Mouse (Mus musculus) heart, adult 8-10 months (tissue): ENCODE results near the gene Mettl5. TPM values are rescaled to one million over a fixed set of nuclear protein-coding genes. Genes with fewer than 3 reads are reported as not detected.

ENCODE experiments used
- DNase-seq: peaks from one replicate; pipeline ENCODE4 v3.0.0; 2022; ENCODE audit warnings: low spot score
- total RNA-seq, 4 experiments: library from RNA; stranded (reverse); gene quantifications; 2 replicates each; pipeline ENCODE4 v1.2.4; 2022

Gene Mettl5
- total RNA-seq, 4 experiments from 2014 or later = 21.0 to 24.4 (median 22.6) TPM

DNA sequence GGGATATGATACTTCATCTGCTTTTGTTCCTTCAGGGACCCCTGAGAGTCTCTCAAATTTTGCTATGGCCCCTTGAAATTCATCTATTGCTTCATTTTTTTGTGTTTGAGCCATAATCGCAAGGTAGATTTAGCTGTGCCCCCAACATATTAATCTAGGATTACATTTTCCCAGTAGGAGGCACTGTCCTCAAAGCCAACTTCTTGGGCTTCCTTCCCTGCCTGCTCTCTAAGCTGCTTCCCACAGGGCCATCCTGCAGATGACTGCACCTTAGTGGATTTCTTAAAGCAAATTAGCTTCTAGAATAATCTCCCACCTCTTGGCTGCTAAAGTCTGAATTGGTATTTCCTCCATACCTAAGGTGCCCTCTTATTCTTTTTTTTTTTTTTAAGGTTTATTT, 27.5 kb downstream of the Mettl5 start:
- DNase-seq = no peak

DNA sequence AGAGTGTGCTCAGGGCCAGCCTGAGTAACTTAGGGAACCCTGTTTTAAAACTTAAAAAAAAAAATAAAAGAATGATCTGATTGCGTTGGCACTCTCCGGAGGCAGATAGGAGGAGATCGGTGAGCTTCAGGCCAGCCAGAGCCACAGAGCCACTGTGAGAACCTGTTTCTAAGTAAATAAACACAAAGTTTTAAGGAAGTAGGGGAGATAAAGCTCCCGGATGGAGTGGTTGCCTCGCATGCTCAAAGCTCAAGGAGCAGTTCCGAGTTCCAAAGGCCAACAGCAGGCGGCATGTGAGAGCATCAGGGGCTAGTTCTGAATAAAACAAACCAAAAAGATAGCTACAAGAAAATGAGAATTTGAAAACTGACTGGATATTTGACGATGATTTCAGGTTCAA, 29.0 kb downstream of the Mettl5 start:
- no peak for DNase-seq

DNA sequence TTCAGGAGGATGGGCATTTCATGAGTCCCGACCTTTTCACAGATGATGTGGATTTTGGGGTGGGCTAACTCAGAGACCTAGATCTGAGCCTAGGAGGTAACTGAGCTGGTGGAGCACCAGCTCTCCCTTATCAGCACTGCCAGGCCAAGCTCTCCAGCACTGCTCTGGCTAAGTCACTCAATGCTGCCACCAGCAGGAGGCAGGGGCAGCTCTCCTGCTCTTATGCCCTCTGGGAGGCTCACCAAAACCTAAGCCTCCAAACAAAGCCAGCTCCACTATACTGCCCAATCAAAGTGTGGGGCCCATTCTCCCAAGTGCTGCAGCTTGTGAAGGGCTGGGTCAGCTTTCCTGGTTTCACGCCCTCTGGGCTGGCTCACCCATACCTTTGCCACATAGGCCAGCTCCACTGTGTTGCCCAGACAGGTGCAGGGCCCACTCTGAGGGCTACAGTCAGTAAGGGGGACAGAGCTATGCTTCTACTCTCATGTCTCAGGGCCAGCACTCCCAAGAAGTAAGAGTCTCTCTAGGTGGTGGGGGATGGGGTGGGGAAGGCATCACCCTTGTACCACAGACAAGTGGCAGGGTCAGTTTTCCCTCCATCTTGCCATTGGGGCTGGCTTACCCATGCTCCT, 33.9 kb downstream of the Mettl5 start:
- no peak for DNase-seq

DNA sequence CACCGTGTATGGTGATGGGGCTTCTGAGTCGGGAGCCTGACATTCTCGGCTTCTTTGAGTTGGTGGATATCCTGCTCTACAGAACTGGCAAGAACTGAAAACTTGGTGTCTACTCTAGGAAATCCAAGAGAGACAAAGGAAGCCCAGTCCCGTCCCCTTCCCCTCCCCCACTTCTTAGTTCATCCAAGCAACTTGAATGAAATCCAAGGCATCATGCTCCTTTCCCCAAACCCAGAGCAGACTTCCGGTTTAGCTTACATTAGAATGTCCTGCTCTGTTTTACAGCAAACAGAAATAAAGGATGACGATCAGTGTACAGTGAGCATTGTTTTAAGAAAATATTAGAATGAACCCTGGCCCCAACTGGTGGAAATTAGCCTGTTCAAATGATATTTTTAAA, 36.2 kb downstream of the Mettl5 start:
- DNase-seq = peak; percentile 20

DNA sequence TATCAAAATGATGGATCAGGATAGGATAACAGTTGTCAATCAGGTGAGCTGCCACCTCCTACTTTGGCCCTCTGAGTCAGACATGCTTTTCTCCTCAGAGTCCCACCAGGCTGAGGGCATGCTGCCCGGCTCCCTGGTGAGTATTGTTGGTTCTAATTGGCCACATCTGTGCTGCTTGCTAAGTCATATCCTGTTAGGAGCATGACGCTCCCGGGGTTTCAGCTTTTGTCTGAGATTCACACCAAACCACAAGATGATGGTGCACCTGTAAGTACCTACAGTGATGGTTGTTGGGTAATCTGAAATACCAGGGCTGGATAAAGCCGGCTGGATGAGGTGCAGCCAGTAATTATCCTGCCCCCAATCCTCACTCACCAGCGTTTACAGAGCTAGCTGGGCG, 45.2 kb downstream of the Mettl5 start:
- no peak for DNase-seq

DNA sequence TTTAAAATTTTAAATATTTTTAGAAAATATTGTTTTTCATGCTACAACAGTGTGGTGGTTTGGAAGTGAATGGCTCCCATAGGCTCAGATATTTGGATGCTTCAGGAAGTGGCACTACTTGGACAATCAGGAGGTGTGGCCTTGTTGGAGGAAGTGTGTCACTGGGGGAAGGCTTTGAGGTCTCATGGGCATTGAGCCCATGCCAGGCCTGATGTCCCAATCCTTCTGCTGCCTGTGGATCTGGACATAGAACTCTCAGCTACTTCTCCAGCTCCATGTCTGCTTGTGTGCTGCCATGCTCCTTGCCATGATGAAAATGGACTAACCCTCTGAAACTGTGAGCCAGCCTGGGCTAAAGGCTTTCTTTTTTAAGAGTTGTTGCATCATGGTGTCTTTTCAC, 46.7 kb downstream of the Mettl5 start:
- no peak for DNase-seq

DNA sequence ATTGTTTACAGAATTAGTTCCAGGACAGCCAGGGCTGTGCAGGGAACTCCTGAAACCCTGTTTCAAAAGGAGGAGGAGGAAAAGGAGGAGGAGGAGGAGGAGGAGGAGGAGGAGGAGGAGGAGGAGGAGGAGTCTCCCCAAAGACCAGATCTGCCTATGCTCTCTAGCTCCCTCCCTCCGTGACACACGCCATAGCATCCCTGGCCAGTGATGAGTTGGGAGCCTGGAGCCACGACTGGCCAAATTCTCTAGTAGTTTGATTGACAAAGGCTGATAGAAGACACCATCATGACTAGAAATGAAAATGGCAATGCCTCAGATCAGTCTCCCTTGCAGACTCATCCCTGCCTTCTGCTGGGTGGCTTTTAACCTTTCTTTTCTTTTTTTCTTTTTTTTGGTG, 47.4 kb downstream of the Mettl5 start:
- DNase-seq = no peak

DNA sequence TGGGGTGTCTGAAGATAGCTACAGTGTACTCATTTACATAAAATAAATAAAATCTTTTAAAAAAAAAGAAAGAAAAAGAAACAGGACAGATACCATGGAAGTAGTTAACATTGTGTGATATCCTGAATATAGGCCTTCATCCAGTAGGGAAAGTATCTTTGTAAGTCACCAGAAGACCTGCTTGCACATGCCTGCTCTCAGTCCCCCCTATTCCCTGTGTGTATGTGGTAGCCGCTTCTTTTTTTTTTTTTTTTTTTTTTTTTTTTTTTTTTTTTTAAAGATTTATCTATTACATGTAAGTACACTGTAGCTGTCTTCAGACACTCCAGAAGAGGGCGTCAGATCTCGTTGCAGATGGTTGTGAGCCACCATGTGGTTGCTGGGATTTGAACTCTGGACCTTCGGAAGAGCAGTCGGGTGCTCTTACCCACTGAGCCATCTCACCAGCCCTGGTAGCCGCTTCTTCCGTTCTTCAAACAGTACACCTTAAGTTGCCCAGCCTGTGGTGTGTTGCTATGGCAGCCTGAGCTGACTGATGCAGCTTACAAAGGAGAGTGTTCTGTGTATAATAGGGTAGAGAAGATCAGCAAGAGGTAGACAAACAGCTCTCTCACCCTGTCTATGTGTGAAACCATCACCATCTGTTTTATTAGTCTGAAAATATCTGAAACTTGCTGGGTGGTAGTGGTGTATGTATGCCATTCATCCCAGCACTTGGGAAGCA, 48.0 kb downstream of the Mettl5 start:
- DNase-seq = no peak

DNA sequence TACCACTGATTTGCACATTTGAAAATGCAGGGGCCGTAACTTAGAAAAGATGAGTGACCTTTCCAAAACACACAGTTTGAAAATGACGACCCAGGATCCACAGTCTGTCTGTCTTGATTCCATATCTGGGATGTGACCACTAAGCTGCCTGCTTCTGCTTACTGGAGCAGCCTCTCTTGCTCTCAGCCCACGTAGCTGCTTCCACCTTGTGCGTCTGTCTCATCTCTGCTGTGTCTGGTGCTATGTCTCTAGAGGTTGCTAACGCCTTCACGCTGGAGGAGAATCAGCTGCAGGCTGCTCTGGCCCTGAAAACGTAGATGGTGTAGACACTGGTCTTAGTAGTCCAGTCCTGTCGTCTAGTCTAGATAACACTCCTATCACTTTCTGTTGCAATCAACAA, 55.3 kb downstream of the Mettl5 start:
- no peak for DNase-seq

DNA sequence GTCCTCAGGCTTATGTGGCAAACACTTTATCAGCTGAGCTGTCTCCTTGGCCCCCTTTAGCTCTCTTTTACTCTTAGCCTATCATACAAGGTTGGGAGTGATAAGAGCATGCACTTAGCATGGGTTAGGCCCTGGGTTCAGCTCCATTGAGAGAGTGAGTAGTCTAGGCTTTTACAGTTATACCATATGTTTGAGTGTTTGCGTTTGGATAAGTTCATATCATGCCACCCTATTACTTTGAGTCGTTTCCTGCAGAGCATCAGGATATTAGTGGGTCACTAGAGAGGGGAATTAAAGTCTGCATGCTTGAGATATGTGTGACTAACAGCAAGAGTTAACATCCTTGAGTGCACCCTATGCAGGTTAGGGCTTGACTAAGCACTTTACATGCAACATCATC, 55.7 kb downstream of the Mettl5 start:
- DNase-seq = no peak

DNA sequence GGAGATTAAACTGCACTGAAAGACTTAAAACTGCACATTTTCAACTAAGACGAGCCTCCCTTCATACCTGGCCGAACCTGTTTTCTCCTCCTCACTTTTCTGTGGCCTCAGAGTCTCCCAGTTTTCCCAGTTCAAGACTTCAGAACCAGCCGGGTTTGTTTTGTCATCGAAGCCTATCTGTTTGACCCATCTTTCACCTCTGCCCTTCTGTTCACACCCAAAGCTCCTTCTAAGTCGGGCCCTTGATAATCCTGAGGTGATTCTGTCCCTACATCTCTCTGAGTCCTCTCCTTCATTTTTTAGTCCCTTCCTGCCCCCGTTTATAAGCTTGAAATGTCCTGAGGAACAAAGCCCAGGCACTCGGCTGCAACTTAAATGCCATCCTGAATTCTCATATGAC, 57.4 kb downstream of the Mettl5 start:
- no peak for DNase-seq

DNA sequence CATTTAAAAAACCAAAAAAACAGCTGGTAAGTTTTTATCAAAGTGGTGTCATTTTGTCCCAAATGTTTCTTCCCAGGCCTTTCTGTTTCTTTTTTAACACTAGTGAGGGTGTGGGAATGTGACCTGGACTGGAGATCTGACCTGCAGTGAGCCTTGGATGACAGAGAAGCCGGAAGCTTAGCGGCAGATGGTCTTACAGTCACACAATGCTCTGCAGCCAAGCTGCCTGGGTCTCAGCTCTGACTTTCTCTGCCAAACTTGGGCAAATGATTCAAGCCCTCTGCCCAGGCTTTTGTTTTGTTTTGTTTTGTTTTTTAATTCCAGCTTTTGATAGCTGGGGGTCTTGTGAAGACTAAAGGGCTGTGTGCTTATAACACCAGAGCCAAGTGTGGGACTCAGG, 59.0 kb downstream of the Mettl5 start:
- no peak for DNase-seq

DNA sequence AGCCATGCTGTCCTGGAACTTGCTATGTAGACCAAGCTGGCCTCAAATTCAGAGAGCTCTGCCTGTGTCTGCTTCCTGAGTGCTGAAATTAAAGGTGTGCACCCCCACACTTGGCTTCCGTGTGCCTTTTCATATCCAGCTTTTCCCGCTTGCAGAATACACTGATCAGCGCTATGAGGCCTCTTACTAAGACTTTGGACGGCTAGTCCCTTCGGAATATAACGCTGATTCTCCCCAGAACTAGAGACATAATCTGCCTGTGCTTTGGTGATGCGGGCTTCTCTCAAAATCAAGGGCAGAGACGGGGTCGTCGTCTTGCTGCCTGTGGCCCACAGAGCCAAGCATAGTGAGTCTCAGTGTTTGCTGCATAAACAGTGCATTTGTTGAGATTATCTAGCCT, 59.5 kb downstream of the Mettl5 start:
- no peak for DNase-seq

DNA sequence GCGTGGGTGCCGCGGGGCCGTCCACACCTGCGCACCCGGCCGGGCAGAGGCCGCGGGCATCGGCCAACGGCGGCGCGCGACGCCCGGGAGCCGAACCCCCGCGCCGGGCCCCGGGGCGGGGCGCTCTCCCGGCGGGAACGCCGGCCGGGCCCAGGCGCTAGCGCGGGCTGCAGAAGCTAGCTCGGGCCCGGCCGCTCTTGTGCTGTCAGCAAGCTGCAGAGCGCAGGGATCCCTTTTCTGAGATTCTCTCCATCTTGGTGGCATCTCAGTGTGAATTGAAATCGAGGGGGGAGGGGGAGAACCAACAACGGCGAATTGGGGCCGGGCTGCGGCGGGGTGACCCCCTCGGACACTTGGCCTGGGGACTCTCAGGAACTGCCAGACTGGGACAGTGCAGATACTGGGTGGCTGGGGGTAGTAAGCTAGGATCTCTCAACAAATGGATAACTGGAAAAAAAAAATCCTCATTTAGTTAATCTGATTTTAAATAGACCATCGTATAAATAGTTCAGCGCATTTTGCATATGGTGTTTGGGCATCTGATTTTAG, 62.2 kb downstream of the Mettl5 start:
- DNase-seq = no peak

DNA sequence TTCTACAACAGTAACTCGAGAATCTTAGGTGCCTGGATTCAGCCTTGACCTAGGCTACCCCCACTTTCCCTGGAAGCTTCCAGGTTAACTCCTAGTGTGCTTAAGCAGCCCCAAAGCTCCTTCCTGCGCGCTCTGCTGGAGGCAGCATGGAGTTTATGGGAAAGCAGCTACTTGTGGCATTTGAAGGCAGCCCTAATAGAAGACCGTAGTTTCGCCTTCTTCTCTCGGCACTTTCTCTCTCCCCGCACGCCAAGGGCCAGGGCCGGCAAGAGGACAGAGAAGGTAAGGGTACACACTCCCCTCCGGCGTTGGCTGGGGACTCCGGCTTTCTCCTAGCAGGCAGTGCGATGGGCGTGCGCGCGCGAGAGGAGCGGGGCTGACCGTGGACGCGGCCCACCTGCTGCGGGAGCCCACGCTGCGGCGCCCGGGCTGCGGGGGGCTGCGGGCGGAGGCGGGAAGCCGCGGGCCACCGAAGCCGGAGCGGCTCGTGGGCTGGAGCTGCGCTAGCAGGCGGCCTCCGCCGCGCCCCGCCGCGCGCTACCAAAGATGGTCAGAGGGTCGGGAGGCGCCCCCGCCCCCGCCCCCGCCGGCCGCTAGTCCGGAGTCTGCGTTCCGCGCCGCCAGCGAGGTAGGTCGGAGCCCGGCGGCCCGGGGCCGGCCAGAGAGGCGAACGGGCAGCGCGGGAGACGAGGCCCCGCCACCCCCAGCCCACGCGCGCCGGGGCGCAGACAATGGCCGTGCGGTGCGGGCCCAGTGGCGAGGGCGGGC, 62.9 kb downstream of the Mettl5 start:
- DNase-seq = peak; percentile 33

DNA sequence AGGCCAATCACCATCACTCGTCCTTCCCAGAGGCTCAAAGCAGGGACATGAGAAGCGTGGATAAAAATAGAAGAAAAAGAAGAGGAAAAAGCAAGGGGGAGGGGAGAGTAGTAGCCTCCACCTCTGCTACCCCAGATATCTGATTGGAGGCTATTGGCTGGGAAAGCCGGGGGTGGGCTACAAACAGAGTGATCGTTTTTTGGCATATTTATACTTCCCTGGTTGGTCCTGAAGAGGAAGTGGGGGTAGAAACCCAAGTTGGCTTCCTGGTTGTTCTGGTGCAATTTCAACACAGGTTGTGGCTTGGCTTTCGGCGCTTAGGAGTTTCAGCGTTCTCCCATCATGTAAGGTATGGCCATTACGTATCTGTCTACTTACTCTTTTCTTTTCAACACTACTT, 63.7 kb downstream of the Mettl5 start, which contains the start of gene Klhl23:
Gene Klhl23 (plus strand): TSS at position 234 of the 400 bp plus-strand sequence.
- DNase-seq = peak; percentile 26

Other genes starting within 250 kb of the Mettl5 start
- 1 to 10 TPM; 3.6 to 4.7 (median 4.3) TPM for gene Bbs5, start 238.4 kb downstream of the Mettl5 start, total RNA-seq
- 10 to 100 TPM; 85.6 to 96.6 (median 88.1) TPM for gene Klhl41, start 215.5 kb downstream of the Mettl5 start, total RNA-seq
- gene Fastkd1, start 172.1 kb downstream of the Mettl5 start, total RNA-seq = 10 to 100 TPM; 25.5 to 30.3 (median 27.5) TPM
- 10 to 100 TPM; 33.8 to 40.0 (median 37.9) TPM for gene Ppig, start 163.1 kb downstream of the Mettl5 start, total RNA-seq
- under 1 TPM; 0.29 to 1.00 (median 0.65) TPM for gene Ccdc173, start 96.0 kb downstream of the Mettl5 start, total RNA-seq
- gene Phospho2, start 96.0 kb downstream of the Mettl5 start, total RNA-seq = 10 to 100 TPM; 24.6 to 31.0 (median 25.9) TPM
- 10 to 100 TPM; 27.3 to 34.6 (median 33.3) TPM for gene Klhl23, start 63.7 kb downstream of the Mettl5 start, total RNA-seq
- gene Ssb, start 24.1 kb downstream of the Mettl5 start, total RNA-seq = 10 to 100 TPM; 58.2 to 78.0 (median 62.0) TPM
- gene Ubr3, start 11.6 kb upstream of the Mettl5 start, total RNA-seq = 100 to 1,000 TPM; 129 to 132 (median 132) TPM
- under 1 TPM; 0.05 to 0.16 (median 0.12) TPM for gene Myo3b, start 153.5 kb upstream of the Mettl5 start, total RNA-seq